Mouse (Mus musculus): ENCODE measurements around the gene Tfrc. TPM values are rescaled to one million over a fixed set of nuclear protein-coding genes. Genes with fewer than 3 reads are reported as not detected.

The Tfrc gene
- 1,871 and 1,887 TPM in 2 replicates for total RNA-seq (2015; ENCODE audit: low replicate concordance)
- 2,733 and 3,492 TPM in 2 replicates for total RNA-seq (2017; ENCODE audit: low replicate concordance)

DNA sequence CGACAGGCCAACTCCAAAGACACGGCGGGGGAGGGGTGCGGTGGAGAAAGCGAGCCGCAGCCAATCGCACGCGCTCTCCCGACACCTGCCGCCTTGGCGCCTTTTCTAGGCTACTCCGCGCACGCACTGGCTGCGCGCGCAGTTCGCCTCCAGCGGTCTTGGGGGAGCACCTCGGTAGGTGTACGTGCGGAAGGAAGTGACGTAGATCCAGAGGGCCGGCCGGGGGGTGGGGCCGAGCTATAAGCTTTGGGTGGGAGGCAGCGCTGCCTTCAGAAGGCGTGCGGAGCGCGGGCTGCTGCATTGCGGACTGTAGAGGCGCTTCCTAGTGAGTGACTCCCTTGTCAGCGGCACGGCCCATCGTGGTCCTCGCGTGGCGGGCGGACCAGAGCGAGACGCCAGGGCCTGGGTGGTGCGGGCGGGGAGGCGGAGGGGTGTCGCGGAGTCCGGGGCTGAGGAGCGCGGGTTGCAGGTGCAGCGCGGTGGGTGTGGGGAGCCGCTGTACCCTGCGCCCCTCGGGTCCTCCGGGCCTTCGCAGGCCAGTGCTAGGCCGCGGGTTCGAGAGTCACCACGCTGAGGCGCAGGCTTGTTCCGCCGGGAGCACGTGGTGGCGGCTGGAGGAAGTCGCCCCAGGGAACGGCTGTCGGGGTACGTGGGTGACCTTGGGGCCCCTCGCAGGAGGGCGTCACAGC lies at the start of gene Tfrc:
Gene Tfrc, plus strand, starts transcription at position 209 of the 689 bp plus-strand sequence.
- peak; percentile 80 for ATAC-seq (replicated peaks; ENCODE audit: low FRiP score, poor library complexity, severe bottlenecking)

DNA sequence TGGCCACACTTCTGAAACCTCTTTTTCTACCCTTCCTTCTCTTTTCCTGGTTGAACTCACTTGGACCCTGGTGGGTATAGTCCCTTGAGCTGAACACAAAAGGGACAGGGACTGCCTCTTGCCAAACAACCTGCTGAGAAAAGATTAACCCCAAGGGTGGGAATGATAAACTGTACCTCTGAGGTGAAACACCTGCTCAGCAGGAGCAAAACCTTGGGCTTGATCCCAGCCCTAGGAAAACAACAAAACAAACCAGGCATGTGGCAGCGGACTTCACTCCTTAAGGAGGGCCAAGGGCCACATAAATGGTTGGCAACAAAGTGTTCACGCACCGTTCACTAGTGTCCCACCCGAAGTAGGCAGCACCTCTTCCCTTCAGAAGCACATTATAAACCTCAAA lies 49.2 kb upstream of the Tfrc start:
- ATAC-seq (replicated peaks; ENCODE audit: low FRiP score, poor library complexity, severe bottlenecking): no peak

DNA sequence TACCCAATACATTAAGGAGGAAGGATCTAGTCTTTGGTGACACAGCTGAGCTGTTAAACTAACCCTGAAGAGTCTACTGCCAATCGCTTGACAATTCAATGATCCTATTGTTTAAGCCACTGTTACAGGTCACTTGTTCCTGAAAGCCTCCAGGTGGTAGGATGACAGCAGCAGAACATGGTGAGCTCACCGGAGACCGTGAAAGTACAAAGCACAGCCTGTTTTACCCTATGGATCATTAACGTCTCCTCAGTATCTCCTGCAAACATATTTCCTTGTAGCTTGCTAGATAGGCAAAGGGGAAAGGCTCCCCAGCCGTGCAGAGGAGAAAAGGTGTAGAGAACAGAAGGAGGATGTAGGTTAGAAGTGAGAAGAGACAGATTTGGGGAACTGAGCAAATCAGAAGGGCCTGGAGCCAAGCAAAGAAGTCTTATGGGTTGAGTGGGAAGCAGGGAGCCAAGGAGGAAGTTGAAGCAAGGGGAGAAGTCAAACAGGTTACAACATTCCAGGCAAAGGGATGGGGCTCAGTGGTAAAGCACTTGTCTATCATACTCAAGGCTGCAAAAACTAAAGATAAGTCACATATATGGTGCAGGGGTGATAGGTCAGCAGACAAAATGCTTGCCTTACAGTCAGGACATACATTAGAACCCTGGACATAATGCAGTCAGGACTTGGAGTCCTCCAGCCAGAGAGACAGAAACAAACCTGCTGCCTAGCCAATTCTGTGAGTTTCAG lies 45.5 kb upstream of the Tfrc start:
- no peak for ATAC-seq (replicated peaks; ENCODE audit: low FRiP score, poor library complexity, severe bottlenecking)

DNA sequence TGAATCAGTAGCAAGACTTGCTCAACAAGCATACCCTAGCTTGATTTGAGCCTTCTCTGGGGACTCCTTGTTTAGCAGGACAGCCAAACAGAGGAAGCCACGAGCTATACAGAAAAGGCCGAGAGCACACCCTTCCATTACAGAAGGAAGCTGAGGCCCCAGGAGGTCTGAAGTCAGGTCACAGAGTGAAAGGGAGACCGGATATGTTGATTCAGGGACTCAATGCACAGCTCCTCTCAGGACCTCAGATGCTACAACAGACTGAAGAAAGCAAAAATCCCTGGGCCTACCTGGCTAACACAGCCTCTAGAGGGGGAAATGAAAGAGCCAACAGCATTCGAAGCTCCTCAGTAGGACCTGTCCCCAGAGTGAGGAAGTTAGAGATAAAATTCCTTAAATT lies 41.4 kb upstream of the Tfrc start:
- no peak for ATAC-seq (replicated peaks; ENCODE audit: low FRiP score, poor library complexity, severe bottlenecking)

DNA sequence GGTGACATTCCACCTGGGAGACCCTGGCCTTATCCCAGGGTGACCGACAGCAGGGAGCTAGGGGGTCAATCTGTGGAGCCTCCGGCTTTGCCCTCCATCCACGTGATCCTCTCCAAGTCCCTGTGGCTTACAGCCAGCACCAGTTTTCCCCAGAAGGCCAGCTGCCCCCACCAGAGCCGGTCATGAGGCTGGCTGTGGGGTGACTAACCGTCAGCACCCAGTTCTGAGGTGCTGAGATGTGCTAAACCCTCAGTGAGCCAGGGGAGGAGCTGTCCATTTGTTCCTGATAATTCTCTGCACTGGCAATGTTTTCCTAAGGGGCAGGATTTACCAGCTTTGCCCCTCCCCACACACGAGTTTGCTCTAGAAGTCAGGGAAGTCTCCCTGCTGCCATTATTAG lies 40.3 kb upstream of the Tfrc start:
- ATAC-seq (replicated peaks; ENCODE audit: low FRiP score, poor library complexity, severe bottlenecking): no peak

DNA sequence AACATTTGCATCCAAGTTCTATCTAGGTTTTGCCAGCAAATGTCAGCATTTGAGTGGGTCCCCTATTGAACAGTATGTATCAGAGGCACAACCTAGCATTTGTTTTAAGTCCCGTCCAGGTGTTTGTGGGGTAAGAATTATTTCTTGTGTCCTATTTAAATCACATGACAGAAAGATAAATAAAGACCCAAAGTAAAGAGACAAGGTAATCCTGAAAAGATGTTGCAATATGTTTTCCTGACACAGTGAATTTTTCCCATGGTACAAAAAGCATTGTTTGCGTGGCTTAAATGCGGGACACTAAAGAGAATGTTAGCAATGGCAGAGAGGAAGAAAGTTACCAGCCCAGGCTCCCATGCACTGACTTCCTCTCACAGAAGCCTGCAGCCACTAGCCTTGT lies 38.7 kb upstream of the Tfrc start:
- no peak for ATAC-seq (replicated peaks; ENCODE audit: low FRiP score, poor library complexity, severe bottlenecking)

DNA sequence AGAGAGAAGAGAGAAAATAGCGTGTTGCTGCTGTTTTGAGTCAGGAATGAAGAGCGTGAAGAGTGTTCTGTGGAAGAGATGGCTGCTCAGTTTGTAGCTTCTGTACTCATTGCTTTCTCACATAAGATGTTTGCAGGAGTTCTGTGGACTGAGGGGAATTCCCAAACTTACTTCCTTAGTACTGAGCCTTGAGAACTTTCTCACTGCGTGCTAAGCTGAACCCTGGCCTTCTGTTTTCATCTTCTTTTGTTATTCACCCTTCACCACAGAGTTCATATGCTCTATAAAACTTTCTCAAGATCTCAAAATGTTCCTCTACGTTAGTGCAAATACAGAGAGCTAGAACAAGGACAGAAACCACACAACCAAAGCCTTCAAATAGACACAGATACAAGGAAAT lies 36.2 kb upstream of the Tfrc start:
- no peak for ATAC-seq (replicated peaks; ENCODE audit: low FRiP score, poor library complexity, severe bottlenecking)

DNA sequence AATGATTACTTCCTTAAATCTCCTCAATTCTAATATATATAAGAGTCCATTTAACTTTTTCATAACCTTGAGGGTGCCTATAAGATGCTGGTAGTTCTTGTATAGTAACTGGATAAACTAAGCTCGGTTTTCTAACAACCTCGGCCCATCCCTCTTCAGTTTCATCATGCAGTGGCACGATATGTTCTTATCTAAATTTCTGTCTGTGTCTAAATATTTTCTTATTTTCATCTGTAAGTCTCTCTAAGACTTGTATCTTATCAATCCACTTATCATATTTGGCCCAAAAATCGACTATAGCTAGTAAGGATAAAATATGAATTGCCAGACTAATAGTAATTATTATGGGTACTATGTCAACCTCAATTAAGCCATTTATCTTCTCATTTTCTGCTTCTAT lies 22.2 kb upstream of the Tfrc start:
- ATAC-seq (replicated peaks; ENCODE audit: low FRiP score, poor library complexity, severe bottlenecking): no peak

DNA sequence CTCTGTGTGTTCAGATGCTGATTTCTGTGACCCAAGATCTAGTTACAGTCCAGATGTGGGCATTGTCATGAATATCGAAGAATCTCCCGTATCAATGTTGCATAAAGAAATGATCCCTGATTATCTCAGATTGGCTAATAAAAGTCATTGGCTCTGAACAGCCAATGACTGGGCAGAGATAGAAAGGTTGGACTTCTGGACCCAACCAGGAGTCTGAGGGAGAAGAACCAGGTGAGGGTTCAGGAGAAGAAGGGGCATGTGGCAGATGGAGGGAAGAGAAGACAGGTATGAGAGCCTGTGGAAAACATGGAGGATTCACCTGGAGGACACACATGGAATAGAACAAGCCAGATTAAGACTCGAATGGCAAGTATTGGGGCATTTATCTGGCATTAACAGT lies 20.2 kb upstream of the Tfrc start:
- no peak for ATAC-seq (replicated peaks; ENCODE audit: low FRiP score, poor library complexity, severe bottlenecking)

DNA sequence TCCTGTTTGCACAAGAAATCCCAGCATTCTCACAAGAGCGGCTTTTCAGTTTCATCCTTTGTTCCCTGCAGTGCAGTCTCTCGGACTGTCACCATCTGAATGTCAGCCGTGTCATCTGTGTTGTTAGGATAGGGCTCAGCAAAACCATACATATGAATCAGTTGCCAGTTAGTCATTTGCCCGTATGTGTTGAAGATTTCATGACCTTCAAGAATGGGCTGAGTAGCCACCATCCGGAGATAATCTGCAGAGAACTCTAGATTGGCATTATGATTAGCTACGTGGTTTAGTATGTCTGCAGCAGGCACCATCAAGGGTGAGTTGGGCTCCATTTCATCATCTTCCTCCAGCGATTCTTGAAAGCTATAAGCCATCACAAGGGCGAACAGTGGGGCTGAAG lies 17.2 kb upstream of the Tfrc start:
- ATAC-seq (replicated peaks; ENCODE audit: low FRiP score, poor library complexity, severe bottlenecking): no peak

DNA sequence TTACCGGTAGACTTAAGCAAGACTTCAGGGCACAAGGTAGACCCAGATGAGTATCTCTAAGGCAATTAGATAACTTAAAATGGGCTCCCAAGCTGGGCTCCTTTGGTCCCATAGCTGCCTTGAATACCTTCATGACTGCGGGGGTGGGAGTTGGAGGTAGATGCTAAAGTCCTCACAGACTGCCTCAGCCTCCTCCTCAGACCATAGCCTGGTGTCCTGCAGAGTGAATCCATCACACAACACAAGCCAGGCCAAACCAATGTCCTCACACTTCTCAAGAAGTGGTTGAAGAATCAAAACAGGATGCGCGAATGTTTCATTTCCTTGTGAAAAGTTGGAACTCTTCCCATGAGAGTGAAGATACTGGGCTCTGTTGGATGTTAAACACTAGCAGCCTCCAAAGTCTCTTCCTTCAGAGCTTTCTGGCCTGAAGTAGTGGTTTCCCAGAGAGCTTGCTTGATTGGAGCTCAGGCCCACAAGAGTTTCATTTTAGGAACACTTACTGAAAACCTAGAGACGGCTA lies 15.4 kb upstream of the Tfrc start:
- ATAC-seq (replicated peaks; ENCODE audit: low FRiP score, poor library complexity, severe bottlenecking): no peak

DNA sequence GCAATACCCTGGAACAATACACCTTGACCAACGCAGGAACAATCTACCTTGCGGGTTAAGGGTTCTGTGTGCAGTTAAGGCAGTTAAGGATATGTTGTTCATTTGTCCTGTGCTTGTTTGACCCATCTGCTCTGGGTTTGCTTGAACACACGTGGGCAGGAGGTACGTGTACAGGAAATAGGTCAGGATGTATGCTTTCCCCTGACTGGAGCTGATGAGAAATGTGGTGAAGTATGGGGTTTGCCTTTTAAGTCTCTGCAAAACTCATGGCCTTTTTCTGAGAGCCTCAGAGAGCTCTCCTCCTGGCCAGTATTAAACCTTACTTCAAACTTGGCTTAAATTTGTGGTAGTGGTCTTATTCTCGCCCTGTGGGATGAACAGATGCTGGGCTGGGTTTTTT lies 14.8 kb upstream of the Tfrc start:
- ATAC-seq (replicated peaks; ENCODE audit: low FRiP score, poor library complexity, severe bottlenecking): no peak

DNA sequence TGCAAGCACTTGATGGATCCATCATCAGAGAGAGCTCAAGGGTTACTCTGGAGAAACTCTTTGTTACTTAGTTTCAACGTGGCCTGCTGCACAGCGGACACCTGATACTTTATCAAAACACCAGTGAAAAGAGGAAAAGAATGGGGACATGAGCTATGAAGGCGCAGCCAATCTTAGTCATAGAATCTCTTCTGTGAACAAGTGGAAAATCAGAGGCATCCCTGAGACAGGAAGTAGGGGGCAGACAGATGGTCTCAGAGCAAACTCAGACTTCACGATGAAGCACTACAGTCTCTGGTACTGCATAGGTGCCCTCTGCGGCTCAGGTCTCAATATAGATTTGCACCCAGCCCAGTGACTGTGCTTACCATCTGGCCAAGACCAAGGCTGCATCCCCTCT lies 14.0 kb upstream of the Tfrc start:
- no peak for ATAC-seq (replicated peaks; ENCODE audit: low FRiP score, poor library complexity, severe bottlenecking)

DNA sequence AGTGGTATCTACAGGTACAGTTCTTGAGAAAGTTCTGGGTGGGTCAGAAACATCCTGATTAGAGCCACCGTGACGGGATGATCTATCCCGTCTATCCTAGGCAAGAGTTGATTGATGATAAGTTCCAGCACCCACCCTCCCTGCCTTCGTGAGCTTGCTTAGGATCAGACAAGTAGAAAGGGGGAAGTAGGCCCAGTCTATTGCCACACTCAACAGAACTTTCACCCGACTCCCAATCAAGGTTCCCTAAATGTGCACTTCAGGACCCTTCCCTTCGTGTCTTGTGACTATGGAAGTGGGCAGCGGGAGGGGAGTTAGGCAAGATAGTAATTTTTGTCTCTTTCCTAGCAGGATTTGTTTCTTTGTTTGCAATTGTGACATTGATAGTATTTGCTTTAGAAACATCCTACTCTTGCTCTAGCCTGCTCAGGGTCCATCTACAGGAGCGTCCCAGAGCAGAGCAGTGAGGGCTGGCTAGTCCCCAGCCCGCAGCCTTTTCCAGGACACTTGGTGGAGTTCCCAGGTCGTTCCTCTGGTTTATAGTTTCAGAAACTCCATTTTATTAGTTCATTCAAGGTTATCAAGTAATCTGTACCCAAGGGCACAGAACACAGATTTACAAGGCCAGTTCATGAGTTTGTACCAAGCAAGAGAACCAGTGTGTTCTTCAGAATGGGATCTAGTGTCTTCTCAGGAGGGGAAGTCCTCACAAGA lies 13.4 kb upstream of the Tfrc start:
- ATAC-seq (replicated peaks; ENCODE audit: low FRiP score, poor library complexity, severe bottlenecking): no peak

DNA sequence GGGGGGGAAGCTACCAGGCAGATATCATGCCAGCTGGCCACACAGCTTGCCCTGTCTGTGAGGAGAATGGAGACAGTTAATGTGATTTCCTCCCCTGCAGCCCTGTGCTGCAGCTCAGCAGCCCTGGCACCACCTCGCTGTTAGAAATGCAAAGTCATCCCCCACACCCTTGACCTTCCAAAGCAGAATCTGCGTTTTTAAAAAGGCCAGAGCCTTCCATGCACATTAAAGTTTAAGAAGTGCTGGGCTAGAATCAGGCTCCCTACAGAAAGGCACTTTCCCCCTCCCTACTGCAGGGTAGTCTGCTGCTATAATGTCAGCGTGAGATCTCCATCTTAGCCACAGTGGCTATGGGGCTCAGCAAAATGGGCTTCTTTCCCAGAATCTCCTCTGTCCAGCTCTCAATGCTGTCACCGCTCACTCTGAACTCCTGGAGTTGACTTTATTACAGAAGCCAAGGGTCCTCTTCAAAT lies 10.8 kb upstream of the Tfrc start:
- peak; percentile 98 for ATAC-seq (replicated peaks; ENCODE audit: low FRiP score, poor library complexity, severe bottlenecking)

DNA sequence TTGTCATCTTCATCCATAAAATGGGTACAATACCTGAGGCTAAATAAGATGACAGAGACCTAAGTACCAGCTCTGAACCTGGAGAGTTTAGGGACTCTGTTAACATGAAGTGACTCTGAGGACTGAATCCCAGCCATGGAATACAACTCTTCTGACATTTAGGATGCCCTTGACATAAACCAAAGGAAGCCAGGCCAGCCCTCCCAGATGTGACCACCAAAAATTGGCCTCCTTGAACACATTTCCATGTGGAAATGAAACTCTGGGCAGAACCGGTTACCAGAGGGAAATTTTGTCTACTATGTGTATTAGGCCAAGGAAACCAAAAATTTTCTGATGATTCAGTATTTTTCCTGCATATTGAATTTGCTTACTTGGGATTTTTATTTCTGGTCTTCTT lies 9.6 kb upstream of the Tfrc start:
- ATAC-seq (replicated peaks; ENCODE audit: low FRiP score, poor library complexity, severe bottlenecking): no peak

DNA sequence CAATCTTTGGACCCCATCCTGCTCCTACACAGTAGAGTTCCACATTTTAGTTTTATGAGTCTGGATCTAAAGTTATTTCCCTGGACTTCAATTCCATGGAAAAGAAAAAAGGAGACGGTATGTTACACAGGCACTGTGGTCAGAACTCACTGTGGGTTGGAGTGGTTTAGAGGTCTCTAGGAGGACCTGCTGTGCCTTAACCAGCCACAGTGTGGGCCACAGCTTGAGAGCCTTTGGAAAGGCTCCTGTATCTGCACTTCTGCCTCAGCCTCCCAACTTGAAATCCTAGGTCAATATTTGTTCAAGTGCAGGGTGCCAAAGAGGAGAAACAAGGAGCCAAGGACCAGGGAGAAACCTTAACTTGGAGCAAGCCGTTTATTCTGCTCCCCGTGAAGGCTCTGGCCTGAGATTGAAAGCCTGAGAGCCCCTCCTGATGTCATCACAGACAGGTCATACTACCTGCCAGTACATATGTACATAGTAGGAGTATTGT lies 6.5 kb upstream of the Tfrc start:
- ATAC-seq (replicated peaks; ENCODE audit: low FRiP score, poor library complexity, severe bottlenecking): no peak

DNA sequence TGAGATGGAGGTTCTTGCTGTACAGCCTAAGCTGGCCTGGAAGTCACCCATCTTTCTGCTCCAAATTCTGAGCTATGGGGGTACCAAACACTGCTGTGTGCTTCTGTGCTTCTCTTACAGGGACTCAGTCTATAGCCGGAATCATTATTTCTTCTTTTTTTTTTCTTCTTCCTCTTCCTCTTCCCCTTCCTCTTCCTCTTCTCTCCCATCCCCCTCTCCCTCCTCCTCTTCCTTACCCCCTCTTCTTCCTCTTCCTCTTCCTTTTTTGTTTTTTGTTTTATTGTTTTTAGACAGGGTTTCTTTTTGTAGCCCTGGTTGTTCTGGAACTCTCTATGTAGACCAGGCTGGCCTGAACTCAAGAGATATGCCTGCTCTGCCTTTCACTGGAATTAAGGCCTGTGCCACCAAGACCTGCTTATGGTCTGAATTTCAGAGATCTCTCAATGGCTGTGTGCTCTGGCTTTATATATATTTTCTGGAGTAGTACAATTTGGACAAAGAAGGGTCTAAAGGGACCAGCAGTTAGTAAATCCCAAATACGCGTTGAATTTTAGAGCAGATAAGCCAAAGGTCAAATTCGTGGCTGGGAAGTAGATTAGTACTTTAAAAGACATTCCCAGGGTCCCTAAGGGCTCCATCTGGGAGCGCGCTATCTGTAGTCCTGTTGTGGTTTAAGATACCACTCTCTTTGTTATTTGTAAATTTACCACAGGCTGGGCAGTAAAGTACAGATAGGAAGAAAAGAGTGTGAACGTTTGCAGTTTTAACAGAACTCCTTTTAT lies 967 bp upstream of the Tfrc start:
- ATAC-seq (replicated peaks; ENCODE audit: low FRiP score, poor library complexity, severe bottlenecking): no peak

DNA sequence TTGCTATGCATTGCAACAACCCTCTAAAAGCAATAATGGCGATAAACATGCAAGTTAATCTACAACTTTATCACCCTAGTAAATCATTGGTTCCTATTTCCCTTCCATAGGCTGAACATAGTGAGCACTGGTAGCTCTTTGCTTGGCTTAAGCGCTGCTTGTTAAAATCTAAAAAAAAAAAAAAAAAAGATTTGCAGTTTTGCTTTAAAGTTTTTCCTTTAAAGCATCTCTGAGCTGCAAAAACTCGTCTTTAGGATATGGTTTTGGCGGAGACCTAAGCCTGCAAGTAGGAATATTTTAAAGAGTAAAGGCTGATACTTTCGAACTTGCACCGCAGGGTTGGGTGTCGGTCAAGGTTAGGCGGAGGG lies 392 bp upstream of the Tfrc start:
- ATAC-seq (replicated peaks; ENCODE audit: low FRiP score, poor library complexity, severe bottlenecking): no peak

DNA sequence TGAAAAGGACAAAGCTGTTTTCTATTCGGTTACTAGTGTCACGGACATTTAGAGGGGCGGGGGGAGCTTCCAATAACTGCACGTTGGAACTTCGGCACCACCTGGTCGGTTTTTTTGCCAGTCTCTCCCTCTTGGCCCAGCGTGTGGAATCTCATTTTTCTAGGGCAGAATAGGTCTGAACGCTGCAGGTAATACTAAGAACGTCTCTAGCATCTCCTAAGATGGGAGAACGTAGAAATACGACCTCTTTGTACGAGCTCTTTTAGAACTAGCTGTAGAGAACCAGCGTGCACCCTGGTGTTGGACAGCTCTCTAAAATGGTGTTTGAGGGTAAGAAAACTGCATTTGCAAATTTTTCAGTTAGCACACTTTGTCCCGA lies 670 bp downstream of the Tfrc start:
- ATAC-seq (replicated peaks; ENCODE audit: low FRiP score, poor library complexity, severe bottlenecking): no peak
